Mouse (Mus musculus): ENCODE measurements around the gene Hsd11b1.

The Hsd11b1 gene

DNA sequence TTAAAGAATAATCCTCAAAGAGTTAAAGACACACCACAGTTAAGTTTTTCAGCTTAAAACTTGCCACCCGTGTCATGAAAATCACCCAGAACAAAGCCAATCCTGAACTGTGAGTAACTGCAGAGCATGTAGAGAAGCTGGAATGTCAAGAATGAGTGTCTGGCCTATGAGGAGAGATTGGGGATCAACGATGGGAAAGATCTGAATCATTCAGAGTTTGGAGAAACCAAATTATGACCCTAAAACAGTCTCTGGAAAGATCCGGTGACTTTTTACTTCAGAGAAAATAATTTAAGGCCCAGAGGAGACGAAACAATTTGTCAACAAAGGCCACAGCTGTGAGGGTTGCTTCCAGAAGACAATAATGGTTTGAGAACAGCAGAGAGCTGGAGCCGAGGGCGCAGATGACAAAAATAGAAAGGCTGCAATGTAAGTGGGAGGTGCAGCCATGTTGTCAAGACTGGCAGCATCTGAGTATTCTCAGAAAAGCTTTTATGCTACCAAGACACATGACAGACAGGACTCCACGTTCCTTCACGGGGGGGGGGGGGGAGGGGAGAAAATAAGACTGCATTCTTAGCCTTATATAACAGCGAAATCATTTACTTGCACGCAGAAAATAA lies 20.2 kb downstream of the Hsd11b1 start:
- DNase-seq (ENCODE audit: low spot score in 2 of 2): no peak

DNA sequence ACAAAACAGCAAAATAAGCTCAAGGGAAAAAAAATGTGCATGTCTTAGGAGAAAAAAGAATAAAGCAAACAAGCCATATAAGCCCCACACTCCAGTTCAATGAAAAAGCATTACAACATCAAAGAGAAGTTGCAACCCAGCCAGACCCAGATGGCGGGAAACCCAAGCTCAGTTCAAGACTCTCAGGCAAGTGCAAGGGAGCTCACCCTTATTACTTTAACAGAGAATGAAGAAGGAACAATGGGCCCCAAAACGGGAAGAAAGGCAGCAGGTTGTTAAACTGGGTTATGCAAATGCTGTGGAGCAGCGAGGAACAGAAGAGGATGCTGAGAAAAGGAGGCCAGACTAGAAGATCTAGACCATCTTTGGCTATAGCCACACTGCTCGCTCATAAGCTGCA lies 21.0 kb downstream of the Hsd11b1 start:
- DNase-seq (ENCODE audit: low spot score in 2 of 2): peak in 1 of 2 experiments; percentile 4

DNA sequence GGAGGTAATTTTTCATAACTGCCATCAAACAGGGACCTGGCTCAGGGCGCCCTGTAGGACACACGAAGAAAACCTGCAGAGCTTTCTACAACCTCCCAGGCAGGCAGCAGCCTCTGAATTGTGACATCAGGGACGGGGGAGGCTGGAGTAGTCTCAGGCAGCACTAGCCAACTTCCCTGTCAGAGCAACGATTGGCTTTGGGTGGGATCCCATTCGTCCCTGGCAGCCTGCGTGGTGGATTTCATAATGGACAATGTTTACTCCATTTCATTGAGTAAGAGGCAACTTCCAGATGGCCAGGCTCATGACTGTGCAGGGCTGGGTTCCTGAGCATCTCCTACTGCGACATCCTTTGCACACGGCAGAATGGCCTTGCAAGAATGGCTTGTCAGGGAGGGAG lies 21.6 kb downstream of the Hsd11b1 start:
- DNase-seq (ENCODE audit: low spot score in 2 of 2): no peak

DNA sequence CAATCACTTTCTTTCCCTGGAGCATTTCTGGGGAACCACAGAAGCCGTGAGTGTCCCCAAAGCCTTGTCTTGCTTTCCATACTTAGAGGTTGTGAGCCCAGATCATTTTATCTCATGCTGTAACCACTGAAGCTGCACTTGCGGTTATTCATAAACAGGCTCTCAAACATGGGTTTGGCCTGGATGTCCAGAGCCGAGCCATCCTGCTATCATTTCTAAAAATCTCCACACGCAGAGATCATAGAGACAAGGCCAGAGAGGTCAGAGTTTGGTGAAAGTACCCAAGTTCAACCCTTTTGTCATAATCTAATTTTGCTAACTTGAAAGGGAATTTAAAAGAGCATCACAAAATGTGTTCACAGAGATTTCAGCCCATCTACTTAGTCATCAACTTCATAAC lies 22.4 kb downstream of the Hsd11b1 start:
- DNase-seq (ENCODE audit: low spot score in 2 of 2): no peak

DNA sequence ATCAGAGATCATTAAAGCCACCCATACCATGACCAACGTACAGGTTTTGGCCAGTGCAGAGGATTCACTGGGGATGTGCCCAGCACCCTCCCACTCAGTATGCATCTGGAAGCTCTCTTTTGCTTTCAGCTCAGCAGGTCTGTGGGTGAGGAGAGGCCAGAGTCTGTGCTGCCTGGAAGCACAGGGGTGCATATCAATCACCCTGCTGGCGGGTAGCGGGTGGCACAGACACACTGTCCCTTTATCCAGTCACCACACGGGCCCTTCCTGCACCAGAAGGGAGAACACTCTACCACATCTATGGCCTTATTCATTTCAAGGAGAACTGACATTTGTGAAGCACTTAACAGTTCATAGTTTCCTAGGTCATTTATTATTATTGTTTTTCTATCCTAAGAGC lies 25.4 kb downstream of the Hsd11b1 start:
- DNase-seq (ENCODE audit: low spot score in 2 of 2): no peak

DNA sequence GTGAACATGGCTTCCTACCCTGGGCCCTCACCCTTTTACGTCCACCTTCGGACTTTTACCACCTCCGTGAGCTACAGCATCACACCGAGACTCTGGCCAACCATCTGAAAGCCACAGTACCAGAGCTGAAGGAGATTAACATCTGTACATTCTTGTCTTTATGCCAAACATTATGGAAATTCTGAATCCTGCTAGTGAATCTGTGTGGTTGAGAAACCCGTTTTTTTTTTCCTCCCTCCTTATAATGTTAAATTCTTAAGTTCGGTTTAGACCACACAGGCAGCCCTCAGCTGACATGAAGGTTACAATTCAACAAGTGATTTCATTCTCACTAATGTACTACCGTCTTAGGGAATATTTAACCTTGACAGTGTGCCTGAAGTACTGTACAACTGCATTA lies 28.9 kb downstream of the Hsd11b1 start:
- no peak for DNase-seq (ENCODE audit: low spot score in 2 of 2)

DNA sequence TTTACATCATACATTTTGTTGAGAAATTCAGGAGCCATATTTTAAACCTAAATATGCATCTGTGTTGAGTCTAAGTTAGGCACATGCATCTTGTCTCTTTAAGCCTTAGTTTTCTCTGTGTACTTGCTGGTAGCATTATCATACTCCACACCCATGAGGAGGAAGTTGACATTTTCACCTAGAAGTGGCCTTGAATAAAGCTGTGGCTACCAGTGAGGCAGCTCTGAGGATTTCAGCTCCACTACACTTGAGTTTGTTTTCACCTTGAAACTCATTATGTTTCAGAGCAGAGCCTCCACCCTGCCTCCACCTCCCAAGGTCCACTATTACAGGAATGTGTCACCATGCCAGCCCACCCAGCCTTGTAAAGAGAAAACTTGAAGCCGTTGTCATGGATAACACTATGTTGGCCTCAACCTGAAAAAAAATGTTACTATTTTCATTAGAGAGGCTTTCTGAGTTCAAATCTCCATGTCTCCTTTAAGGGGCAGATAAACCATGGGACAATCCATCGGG lies 29.7 kb downstream of the Hsd11b1 start:
- DNase-seq (ENCODE audit: low spot score in 2 of 2): no peak

DNA sequence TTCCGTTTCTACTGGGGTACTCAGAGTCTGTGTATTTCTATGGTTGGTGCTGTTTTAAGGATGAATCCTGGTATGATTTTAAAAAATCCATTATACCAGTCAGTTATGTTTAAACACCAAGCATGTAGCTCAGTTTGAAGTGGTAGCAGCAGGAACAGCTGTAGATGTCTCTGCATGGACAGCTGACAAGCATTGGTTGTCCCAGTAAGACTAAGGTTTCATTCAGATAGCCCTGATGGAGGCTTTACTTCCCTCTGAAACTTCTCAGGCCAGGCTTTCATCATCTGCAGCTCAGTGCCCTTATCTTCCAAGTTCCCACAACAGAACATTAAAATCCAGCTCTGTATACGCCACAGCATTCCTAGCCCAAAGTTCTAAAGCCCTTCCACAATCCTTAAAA lies 31.1 kb downstream of the Hsd11b1 start:
- no peak for DNase-seq (ENCODE audit: low spot score in 2 of 2)

DNA sequence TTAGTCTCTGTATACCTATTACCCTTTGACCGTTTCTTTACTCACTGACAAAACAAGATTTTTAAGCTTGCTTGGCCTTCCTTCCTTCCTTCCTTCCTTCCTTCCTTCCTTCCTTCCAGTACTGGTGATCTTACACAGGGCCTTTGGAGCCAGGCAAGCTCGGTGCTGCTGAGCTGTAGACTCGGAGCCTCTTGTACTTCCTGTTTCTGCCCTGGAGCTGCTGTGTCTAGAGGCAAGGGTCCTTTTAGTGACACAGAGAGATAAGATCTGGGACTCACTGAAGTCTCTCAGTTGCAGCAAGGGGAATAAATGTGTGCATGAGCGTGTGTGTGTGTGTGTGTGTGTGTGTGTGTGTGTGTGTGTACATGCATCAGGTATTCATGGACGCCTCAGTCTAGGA lies 32.9 kb downstream of the Hsd11b1 start:
- DNase-seq (ENCODE audit: low spot score in 2 of 2): no peak

DNA sequence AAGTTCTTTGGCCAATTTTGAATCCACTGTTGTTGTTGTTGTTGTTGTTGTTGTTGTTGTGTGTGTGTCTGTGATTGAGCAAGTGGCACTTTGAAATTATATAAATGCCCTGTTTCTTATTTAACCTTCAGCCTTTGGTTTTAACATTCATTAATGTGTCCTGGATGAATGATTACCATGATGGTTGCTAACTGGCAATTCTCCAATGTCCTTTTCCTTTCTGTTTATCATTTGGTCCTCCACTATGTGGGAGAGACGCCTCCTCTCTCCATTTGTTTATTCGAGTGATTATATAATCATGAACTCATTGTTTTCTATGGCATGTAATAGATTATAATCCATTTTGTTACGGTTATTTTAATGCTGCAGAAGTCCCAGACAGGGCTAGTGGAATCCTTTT lies 33.3 kb downstream of the Hsd11b1 start:
- no peak for DNase-seq (ENCODE audit: low spot score in 2 of 2)

DNA sequence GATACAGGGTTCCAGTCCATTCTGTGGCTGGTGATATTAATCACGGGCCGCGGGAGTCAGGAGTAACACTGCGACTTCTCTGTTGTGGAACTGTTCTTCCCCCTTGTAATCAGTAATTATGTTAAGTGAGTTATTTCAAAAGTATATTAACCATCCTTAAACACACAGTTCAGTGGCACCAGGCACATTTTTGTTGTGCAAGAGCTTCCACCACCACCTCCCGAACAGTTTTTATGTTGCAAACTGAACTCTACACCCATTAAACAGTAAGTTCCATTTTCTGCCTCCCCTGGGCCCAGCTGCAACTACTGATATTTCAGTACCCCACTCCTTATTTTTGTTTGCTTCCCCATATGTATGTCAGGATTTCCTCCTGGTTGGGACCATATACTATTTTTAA lies 34.3 kb downstream of the Hsd11b1 start:
- DNase-seq (ENCODE audit: low spot score in 2 of 2): no peak

DNA sequence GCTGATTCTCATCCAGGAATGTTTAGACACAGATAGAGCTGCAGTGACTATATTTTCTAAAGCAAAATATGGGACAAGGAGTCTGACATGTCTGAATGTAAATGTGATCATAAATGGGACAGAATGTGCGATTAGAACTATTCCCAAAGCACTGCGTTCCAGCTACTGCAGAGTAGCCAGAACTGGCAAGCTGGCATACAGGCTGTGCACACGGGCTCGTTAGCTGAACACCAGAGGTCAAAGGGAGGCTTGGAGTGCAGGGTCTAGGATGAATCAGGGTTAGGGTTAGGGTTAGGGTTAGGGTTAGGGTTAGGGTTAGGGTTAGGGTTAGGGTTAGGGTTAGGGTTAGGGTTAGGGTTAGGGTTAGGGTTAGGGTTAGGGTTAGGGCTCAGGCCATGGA lies 36.3 kb downstream of the Hsd11b1 start:
- no peak for DNase-seq (ENCODE audit: low spot score in 2 of 2)

DNA sequence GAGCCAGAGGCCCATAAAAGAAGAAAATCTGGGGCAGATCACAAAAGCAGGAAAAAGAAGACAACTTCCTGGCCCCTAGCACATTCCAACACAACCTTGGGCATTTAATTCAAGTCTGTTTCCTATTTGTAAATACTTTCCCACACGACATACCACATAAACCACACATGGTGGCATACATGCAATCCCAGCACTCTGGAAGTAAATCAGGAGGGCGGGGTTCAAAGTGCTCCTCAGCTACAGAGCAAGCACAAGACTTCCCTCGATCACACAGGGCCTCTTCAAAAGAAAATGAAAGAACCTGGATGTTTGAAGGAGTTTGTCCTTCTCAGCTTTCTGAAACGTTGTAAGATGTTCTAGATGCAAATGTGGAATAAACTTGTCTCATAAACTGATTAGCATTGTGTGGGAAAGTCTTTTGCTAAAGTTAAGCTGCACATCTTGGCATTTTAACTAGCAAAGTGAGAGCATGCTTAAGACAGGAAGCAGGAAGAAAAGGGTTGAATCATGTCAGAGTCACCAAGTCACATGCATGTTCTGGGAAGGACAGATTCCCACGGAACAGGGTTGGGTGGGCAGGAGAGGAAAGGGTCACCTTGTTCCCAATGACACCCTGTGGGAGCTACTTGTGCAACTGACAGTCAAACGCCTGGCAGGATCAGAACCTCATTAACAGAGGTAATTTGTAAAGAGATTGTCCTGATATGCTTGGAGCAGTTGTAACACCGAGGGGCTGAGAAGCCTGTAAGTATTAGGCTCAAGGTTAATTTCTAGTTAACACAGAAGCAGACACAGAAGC lies 37.0 kb downstream of the Hsd11b1 start:
- no peak for DNase-seq (ENCODE audit: low spot score in 2 of 2)

DNA sequence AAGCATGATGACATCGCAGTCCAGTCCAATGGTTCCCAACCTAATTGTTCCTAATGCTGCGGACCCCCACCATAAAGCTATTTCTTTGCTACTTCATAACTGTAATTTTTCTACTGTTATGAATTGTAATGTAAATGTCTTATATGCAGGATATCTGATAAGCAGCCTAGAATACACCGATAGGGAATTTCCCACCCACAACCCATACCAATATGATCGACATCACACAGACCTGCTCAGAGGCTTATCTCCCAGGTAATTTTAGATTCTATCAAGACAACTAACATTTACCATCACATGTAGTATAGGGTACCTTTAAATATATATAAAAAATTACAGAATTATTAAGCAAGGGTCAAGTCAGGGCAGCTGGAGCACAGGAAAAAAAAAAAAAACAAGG lies 37.8 kb downstream of the Hsd11b1 start:
- DNase-seq (ENCODE audit: low spot score in 2 of 2): no peak

DNA sequence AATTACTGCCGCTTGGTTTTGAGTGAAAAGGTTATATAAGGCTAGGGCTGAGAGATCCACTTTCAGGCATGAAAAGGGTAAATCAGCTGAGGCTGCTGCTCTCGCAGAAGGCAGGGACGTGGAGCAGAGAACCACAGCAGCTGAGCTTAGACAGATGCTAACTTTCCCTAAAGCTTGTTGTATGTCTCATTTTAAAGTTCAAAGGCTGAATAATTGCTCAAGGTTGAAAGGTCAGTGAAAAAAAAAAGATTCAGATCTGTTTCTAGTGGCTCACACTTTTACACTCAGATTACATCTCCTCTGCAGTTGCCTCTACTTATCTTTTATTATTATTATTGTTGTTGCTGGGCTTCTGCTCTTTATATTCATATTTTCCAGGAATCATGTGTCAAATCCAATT lies 38.3 kb downstream of the Hsd11b1 start:
- DNase-seq (ENCODE audit: low spot score in 2 of 2): no peak

DNA sequence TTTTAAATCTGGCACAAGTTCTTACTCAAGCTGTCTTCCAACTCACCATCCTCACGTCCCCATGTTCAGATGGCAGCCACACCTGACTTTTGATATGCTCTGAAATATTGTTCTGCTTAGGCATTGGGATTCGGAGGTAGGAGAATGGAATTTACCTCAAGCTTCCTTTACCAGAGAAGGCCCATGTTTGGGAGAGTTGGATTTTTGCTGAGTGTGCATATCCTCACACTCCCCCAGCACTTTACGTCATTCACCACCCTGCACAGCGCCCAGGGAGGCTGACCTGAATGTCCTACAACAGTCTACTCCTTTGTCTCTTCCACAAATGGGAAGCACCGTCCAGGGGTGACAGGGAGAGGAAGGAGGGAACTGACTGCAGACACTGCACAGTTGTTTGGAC lies 43.5 kb downstream of the Hsd11b1 start:
- no peak for DNase-seq (ENCODE audit: low spot score in 2 of 2)

DNA sequence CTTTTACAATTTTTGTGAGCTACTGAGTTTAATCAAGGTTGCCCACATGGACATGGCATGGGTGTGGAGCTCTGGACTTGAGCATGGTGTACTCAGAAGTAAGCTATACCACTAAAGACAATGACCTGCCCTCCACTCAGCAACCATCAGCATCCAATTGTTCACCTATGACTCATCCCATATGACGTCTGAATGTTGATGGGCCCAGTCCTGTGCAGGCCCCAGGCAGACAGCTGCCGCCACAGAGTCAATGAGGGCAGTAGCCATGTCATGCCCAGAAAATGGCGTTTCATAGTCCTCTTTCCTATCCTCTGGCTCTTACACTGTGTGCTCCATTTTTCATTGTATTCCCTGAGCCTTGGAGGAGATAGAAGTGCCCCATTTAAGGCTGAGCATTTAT lies 47.9 kb downstream of the Hsd11b1 start:
- no peak for DNase-seq (ENCODE audit: low spot score in 2 of 2)

DNA sequence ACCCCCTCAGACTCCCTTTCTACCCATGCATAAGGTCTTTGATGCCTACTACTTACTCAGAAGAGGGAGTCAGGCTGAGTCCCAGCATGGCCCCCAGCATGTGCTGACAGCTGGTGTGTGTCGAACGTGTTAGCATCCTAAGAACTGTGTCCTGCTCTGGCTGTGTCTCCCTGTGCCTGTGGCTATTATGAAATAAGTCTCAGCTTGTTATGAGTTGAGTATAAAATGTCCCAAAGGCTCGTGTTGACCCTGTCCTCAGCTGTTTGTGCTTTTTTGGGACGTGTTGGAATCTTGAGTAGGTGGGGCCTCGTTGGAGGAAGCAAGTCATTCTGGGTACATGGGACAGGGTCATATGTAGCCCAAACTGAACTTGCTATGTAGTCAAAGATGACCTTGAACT lies 49.8 kb downstream of the Hsd11b1 start:
- no peak for DNase-seq (ENCODE audit: low spot score in 2 of 2)

DNA sequence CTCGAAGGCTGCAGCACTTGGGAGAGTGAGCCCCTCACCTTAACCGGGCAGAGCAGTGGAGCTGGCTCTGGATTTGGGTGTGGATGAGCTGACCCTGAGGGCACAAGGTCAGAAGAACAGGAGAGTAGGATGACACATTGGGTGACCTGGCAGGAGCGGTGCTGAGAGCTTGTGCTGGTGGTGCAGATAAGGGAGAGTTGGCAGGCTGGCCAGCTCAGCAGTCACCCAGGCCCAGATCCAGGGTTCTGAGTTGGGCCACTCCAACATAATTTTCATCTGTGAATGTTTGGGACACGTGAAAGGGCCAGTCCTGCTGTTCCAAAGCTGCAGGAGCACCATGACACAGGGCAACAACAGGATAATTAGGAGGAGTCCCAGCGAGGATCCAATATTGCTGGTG lies 52.5 kb downstream of the Hsd11b1 start:
- DNase-seq (ENCODE audit: low spot score in 2 of 2): no peak

DNA sequence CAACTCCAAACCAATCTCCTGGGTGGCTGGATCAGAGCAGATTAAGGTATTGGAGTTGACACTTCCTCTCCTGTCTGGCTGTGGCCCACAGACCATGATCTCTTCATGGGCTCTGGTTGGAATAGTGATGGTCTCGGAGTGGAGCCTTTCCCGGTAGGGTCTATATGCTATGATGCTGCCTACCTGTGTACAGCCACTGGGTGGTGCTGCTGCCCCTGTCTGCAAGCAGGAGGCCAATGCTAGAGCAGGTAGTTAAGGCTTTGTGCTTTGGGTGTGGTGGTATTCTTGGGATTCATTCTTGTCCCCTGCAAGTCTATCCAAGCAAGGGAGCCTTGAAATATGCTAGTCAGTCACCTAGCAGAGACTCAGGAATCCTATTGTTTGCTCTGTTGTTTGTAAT lies 55.7 kb downstream of the Hsd11b1 start:
- DNase-seq (ENCODE audit: low spot score in 2 of 2): peak; percentile 48 to 68

DNA sequence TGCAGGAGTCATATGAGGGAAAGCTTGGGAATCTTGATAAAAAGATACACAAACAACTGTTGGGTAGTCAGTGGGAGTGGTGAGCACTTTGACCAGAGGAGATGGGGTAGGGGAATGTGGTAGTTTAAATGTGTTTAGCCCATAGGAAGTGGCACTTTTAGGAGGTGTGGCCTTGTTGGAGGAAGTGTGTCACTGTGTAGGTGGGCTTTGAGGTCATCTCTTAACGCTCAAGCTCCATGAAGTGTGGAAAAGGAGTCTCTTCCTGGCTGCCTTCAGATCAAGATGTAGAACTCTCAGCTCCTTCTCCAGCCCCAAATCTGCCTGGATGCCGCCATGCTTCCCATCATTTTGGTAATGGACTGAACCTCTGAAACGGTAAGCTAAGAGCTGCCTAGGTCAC lies 56.4 kb downstream of the Hsd11b1 start, which contains the start of gene Lamb3:
Lamb3 (plus strand) TSS at position 197 of the 400 bp plus-strand sequence.
- peak; percentile 42 to 53 for DNase-seq (ENCODE audit: low spot score in 2 of 2)

DNA sequence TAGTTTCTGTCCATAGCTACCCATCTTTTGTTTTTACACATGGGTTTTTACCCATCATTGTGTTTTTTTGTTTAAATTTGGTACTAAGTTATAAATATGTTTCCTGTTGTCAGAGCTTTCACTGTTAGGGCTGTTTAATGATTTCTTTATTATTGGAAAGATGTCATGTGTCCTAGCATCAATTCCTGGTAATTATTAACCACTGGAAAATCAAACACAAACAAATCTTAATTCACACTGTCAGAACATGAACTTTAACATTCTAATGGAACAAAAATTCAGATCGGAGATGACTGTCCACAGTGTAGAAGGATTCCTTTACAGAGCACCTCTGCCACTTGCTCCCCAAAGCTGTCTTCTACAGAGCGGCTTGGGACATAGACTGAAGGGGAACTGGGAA lies 58.4 kb downstream of the Hsd11b1 start:
- no peak for DNase-seq (ENCODE audit: low spot score in 2 of 2)

DNA sequence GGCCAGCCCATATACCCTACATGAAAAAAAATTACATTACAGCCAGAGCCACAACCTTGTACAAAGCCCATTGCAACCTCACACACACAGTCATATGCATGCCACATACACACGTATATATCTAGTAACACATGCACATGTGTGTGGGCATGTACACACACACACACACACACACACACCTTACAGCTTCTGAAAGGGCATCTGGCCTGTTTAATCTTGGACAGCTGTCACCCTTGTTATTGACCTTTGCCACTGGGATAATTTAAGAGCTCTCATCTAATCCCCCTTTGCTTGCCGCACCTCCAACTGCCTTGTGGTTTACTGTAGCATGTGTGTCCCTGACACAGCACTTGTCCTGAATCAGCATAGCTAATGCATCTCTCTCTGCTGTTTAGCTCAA lies 60.1 kb downstream of the Hsd11b1 start:
- DNase-seq (ENCODE audit: low spot score in 2 of 2): no peak

All from natural killer cell, adult 2 months (primary cell).